In genomic region chr11:16776967-16777366, GRCm38 (mm10) we compare ENCODE assay signal across 17 mouse cellular contexts. TPM values are rescaled to one million over a fixed set of nuclear protein-coding genes. Genes with fewer than 3 reads are reported as not detected.
"Had no signal": no experiment of that assay in that cellular context is flagged by ENCODE, and none has a peak within 500 bp of the region (broad histone marks: within the 10 kb centered on the region; RNA-seq: fewer than 3 reads in every experiment).

No protein-coding gene starts in this region.

- H3K36me3 ChIP-seq: kidney, embryonic 15.5 days; liver, embryonic 15.5 days; neural tube, embryonic 13.5 days had no signal

- DNase-seq: kidney, adult 11 months; kidney, postnatal 14 days; liver; lung, adult 2 months; lung, postnatal 36 days; midbrain, embryonic 14.5 days; retina, postnatal 1 day; right cerebral cortex, postnatal 4 days; spleen, adult 18-20 months; thymus, adult 2 months; thymus, postnatal 25 days had no signal

- H3K4me1 ChIP-seq: liver, embryonic 15.5 days; neural tube, embryonic 13.5 days had no signal

- H3K27ac ChIP-seq: kidney, embryonic 15.5 days; left cerebral cortex, adult 2 months; liver, embryonic 15.5 days; neural tube, embryonic 13.5 days had no signal

- H3K27me3 ChIP-seq: kidney, embryonic 15.5 days; liver, embryonic 15.5 days; neural tube, embryonic 13.5 days had no signal

- H3K4me3 ChIP-seq: kidney, embryonic 15.5 days; left cerebral cortex, adult 2 months; liver, embryonic 15.5 days; neural tube, embryonic 13.5 days had no signal

- H3K9me3 ChIP-seq: kidney, embryonic 15.5 days; liver, embryonic 15.5 days; neural tube, embryonic 13.5 days had no signal

- ATAC-seq: lung, postnatal 0 days had no signal

- H3K9ac ChIP-seq: kidney, embryonic 15.5 days; liver, embryonic 15.5 days; neural tube, embryonic 13.5 days had no signal

- H3K4me2 ChIP-seq: kidney, embryonic 15.5 days; liver, embryonic 15.5 days; neural tube, embryonic 13.5 days had no signal

RNA-seq across cellular contexts. Expression of gene Egfr, which starts 25.0 kb away (rescaled TPM):
- total RNA-seq: megakaryocyte progenitor cell, adult 5-6 weeks had no signal
